ENCODE assay signal across 9 mouse cellular contexts in genomic region chr9:103357893-103358292, GRCm38 (mm10). TPM values are rescaled to one million over a fixed set of nuclear protein-coding genes. Genes with fewer than 3 reads are reported as not detected.
A peak's percentile ranks its signal among the peaks of the same experiment; 100 is the strongest.
DNase-seq lines count a peak whose midpoint lies in the region; ATAC-seq and TF ChIP-seq lines count a peak whose summit lies in the region.
"Had no signal": no experiment of that assay in that cellular context is flagged by ENCODE, and none has a peak within 500 bp of the region (broad histone marks: within the 10 kb centered on the region; RNA-seq: fewer than 3 reads in every experiment).

No protein-coding gene starts in this region.

- TF ChIP-seq CTCF in intestine, postnatal 0 days (IDR thresholded peaks at IDR 0.05; ENCODE audit: low read depth), result peak; percentile 57

- no peak overlapping the region for H3K4me3 ChIP-seq in heart, embryonic 12.5 days
- H3K4me3 ChIP-seq in intestine, postnatal 0 days (ENCODE audit: low read depth, low read length), result no peak overlapping the region

- H3K9ac ChIP-seq in heart, embryonic 12.5 days, result no peak overlapping the region
- H3K9ac ChIP-seq in intestine, postnatal 0 days (ENCODE audit: low read depth, low read length), result no peak overlapping the region

- H3K9me3 ChIP-seq in heart, embryonic 12.5 days (replicated peaks), result no peaks in the 10 kb centered on the region
- H3K9me3 ChIP-seq in intestine, postnatal 0 days (ENCODE audit: control insufficient read depth), result no peaks in the 10 kb centered on the region

- 0 out of 2 replicates have a peak, but pooled peaks have one; percentile 18 for ATAC-seq in heart, embryonic 12.5 days (ENCODE audit: insufficient number of reproducible peaks, low FRiP score)
- ATAC-seq in intestine, postnatal 0 days, result no peak

- H3K36me3 ChIP-seq in heart, embryonic 12.5 days, result peaks cover 60% of the 10 kb centered on the region
- peaks cover 28% of the 10 kb centered on the region for H3K36me3 ChIP-seq in intestine, postnatal 0 days (ENCODE audit: control insufficient read depth, insufficient read depth)

- peaks cover 21% of the 10 kb centered on the region for H3K4me1 ChIP-seq in heart, embryonic 12.5 days (replicated peaks)
- no peaks in the 10 kb centered on the region for H3K4me1 ChIP-seq in intestine, postnatal 0 days (replicated peaks; ENCODE audit: control insufficient read depth, insufficient read depth, low read length)

- no peak overlapping the region for H3K4me2 ChIP-seq in heart, embryonic 12.5 days
- H3K4me2 ChIP-seq in intestine, postnatal 0 days (replicated peaks; ENCODE audit: low read depth), result no peak overlapping the region

- H3K27ac ChIP-seq in heart, embryonic 12.5 days (ENCODE audit: poor library complexity, severe bottlenecking), result peak overlapping the region; percentile 23; the same call in 1 of the 2 replicates
- no peak overlapping the region for H3K27ac ChIP-seq in intestine, postnatal 0 days (ENCODE audit: low read depth, low read length)

- DNase-seq in heart, adult 9 months (ENCODE audit: low spot score in 2 of 2), result no peak
- DNase-seq in thymus, postnatal 4 days, result peak; percentile 37
- no peak for DNase-seq in thymus, adult 18-20 months
- DNase-seq in adipocyte (ENCODE audit: low spot score), result no peak
- no peak for DNase-seq in adrenal gland, postnatal 36 days
- no peak for DNase-seq in lung, adult 18-20 months
- DNase-seq: kidney, postnatal 4 days had no signal

- H3K27me3 ChIP-seq in heart, embryonic 12.5 days (replicated peaks), result no peaks in the 10 kb centered on the region
- no peaks in the 10 kb centered on the region for H3K27me3 ChIP-seq in intestine, postnatal 0 days (replicated peaks; ENCODE audit: control insufficient read depth, insufficient read depth, low read length)

RNA-seq across cellular contexts. Expression of gene Cdv3, which starts 7.7 kb away (rescaled TPM):
- 97.8 and 103 TPM in 2 replicates for polyA plus RNA-seq in heart, embryonic 12.5 days (2016; fragmentation: Nextera tagmentation; extraction: Ambion mirVana)
- polyA plus RNA-seq in intestine, postnatal 0 days (2015; fragmentation: Nextera tagmentation; extraction: Ambion mirVana), result 38.8 and 39.8 TPM in 2 replicates
- 100 to 1,000 TPM; 163 to 232 TPM for total RNA-seq in adrenal gland, postnatal 36 days (2021)

RNA-seq across cellular contexts. Expression of gene Topbp1, which starts 52.9 kb away (rescaled TPM):
- polyA plus RNA-seq in heart, embryonic 12.5 days (2016; fragmentation: Nextera tagmentation; extraction: Ambion mirVana), result 59.0 and 64.7 TPM in 2 replicates
- polyA plus RNA-seq in intestine, postnatal 0 days (2015; fragmentation: Nextera tagmentation; extraction: Ambion mirVana), result 15.2 and 17.1 TPM in 2 replicates
- total RNA-seq in adrenal gland, postnatal 36 days (2021), result 10 to 100 TPM; 27.7 to 28.0 TPM

RNA-seq across cellular contexts. Expression of gene 1300017J02Rik, which starts 53.0 kb away (rescaled TPM):
- polyA plus RNA-seq in heart, embryonic 12.5 days (2016; fragmentation: Nextera tagmentation; extraction: Ambion mirVana), result 7.6 and 8.1 TPM in 2 replicates
- 2.4 and 3.8 TPM in 2 replicates for polyA plus RNA-seq in intestine, postnatal 0 days (2015; fragmentation: Nextera tagmentation; extraction: Ambion mirVana)
- under 1 TPM; 0.40 to 0.46 TPM for total RNA-seq in adrenal gland, postnatal 36 days (2021)
